Mouse (Mus musculus): Measurements from ENCODE around the gene 1700022I11Rik.

GRCm38 (mm10) chr4:42941396-42941795, 28.0 kb upstream of the 1700022I11Rik start:
- TF ChIP-seq GATA1 (IDR thresholded peaks at IDR 0.05; ENCODE audit: borderline replicate concordance, low read length) (no peak), FLI1 (IDR thresholded peaks at IDR 0.05; ENCODE audit: low read length) (no peak)

All from megakaryocyte, embryonic 14.5 days (primary cell).